Mouse (Mus musculus) midbrain, embryonic 13.5 days (tissue): ENCODE data around the gene Arhgap25. TPM values are rescaled to one million over a fixed set of nuclear protein-coding genes. Genes with fewer than 3 reads are reported as not detected.

ENCODE experiments used
- ATAC-seq: fragments of 200-750 bp; cut with Nextera tagmentation; 2 replicates; pipeline ENCODE4 v1.8.0; 2017; ENCODE audit warnings: mild to moderate bottlenecking, moderate TSS enrichment, moderate library complexity
- H3K27ac ChIP-seq: fragments of 300-500 bp; sonication (generic); 2 replicates; pipeline ENCODE4 v1.5.1; 2015; ENCODE audit warnings: inconsistent platforms, mild to moderate bottlenecking, moderate library complexity
- H3K27me3 ChIP-seq: fragments of 300-500 bp; sonication (generic); 2 replicates; pipeline ENCODE4 v1.6.1; 2015; ENCODE audit warnings: mild to moderate bottlenecking, inconsistent platforms
- H3K36me3 ChIP-seq: fragments of 300-500 bp; sonication (generic); 2 replicates; pipeline ENCODE4 v1.6.1; 2015; ENCODE audit warnings: mild to moderate bottlenecking, inconsistent platforms
- H3K4me1 ChIP-seq: fragments of 300-500 bp; sonication (generic); replicated peaks from 2 replicates; pipeline ENCODE4 v1.6.1; 2015; ENCODE audit warnings: inconsistent platforms
- H3K4me2 ChIP-seq: fragments of 300-500 bp; sonication (generic); replicated peaks from 2 replicates; pipeline ENCODE4 v1.6.1; 2015; ENCODE audit warnings: moderate library complexity, mild to moderate bottlenecking, inconsistent platforms
- H3K4me3 ChIP-seq: fragments of 300-500 bp; sonication (generic); replicated peaks from 2 replicates; pipeline ENCODE4 v1.5.1; 2015; ENCODE audit warnings: mild to moderate bottlenecking, inconsistent platforms
- H3K9ac ChIP-seq: fragments of 300-500 bp; sonication (generic); replicated peaks from 2 replicates; pipeline ENCODE4 v1.6.1; 2015; ENCODE audit warnings: mild to moderate bottlenecking, inconsistent platforms
- H3K9me3 ChIP-seq: fragments of 300-500 bp; sonication (generic); 2 replicates; pipeline ENCODE4 v1.6.1; 2016; ENCODE audit warnings: mild to moderate bottlenecking, inconsistent platforms
- WGBS: fragments of 180-500 bp; shearing (Covaris S2); methylation state at CpG from one replicate; pipeline ENCODE4 v1.1.7; 2015; 5-methylcytosine and 5-hydroxymethylcytosine counted together
- polyA plus RNA-seq: library from polyadenylated mRNA; unstranded; fragments of >200 nt; fragmentation: Nextera tagmentation; extraction: Ambion mirVana; gene quantifications from 2 replicates; pipeline ENCODE4 v1.2.1, GENCODE M21; 2015

Gene Arhgap25
- polyA plus RNA-seq, 1 experiment from 2014 or later: 1.5 TPM

DNA sequence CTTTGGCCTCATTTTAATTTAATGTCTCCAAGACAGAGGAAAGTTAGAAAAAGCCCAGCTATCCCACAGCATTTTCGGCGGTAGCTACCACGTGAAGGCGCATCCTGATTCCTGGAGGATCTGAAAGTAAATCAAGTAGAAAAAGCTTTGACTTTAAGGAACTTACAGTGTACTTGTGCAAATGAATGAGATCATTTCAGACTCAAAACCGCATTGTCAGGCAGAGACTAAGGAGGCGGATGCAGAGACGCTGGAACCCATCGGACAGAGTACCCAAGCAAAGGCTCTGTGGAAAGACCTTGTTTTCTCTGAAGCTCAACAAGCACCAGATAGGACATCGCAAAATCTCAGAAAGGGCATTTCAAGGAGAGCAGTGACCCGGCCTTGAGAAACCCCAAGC is 14.4 kb downstream of the Arhgap25 start:
- Histone ChIP-seq H3K4me1 (no peaks in the 10 kb centered on the region), H3K9me3 (no peaks in the 10 kb centered on the region), H3K27ac (no peak overlapping the region), H3K27me3 (no peaks in the 10 kb centered on the region), H3K9ac (no peak overlapping the region), H3K4me2 (no peak overlapping the region), H3K36me3 (no peaks in the 10 kb centered on the region), H3K4me3 (no peak overlapping the region)
- WGBS: 94% methylated on average over 10 of the region's 10 CpGs
- ATAC-seq: no peak

DNA sequence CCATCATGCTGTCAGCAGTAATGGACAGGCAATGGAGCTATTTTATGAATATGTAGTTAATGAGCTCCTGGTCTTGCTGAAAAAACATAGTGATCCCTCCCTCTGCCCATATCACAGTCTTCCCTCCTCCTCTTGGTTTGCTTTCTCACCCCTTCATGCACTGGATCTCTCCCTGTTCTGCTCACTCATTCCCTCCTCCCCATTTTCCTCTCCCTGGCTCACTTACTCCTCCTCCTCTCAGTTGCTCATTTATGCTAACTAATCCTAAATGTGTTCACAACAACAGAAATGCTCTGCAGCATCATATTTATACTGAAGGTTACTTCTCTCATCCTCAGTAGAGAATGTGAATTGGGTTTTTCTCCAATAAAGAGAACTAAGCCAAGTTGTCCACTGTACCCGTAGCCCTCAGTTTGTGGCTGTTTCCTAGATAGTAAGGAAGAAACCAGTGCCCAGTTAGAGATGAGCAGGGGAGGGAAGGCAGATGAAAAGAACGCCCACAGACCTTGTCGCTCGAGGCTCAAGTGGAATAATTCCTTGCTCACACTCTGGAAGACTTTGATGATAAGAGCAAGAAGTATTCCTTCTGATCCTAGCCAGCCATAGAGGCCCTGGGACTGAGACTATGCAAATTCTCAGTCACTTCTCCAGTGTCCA is 15.2 kb downstream of the Arhgap25 start:
- Histone ChIP-seq H3K4me3 (no peak overlapping the region), H3K36me3 (no peaks in the 10 kb centered on the region), H3K27ac (no peak overlapping the region), H3K27me3 (no peaks in the 10 kb centered on the region), H3K9ac (no peak overlapping the region), H3K9me3 (no peaks in the 10 kb centered on the region), H3K4me1 (no peaks in the 10 kb centered on the region), H3K4me2 (no peak overlapping the region)
- ATAC-seq: no peak
- WGBS: 91% methylated on average over 4 of the region's 4 CpGs

DNA sequence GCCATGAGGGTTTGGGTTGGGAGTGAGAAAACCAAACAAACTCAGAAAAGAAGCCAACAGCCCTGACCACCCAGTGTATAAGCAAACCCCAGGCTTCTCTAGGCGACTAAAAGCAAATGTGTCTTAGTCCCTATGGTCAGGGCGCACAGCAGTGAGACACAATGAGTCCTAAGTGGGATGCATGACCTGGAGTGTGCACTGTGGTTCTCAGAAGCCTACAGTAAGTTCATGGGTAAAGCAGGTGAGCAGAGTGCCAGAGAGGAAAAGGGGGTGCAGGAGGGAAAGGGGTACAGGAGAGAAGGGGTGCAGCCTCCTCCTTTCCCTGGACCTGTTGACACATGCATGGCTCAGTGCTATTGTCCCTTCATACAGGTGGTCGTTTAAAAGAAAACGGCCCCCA is 18.7 kb downstream of the Arhgap25 start:
- ATAC-seq: no peak
- H3K9me3 ChIP-seq: no peaks in the 10 kb centered on the region
- no peak overlapping the region for H3K4me3 ChIP-seq
- no peaks in the 10 kb centered on the region for H3K27me3 ChIP-seq
- no peaks in the 10 kb centered on the region for H3K4me1 ChIP-seq
- 77% methylated on average over 4 of the region's 4 CpGs for WGBS
- H3K9ac ChIP-seq: no peak overlapping the region
- H3K4me2 ChIP-seq: no peak overlapping the region
- H3K36me3 ChIP-seq: no peaks in the 10 kb centered on the region
- no peak overlapping the region for H3K27ac ChIP-seq

DNA sequence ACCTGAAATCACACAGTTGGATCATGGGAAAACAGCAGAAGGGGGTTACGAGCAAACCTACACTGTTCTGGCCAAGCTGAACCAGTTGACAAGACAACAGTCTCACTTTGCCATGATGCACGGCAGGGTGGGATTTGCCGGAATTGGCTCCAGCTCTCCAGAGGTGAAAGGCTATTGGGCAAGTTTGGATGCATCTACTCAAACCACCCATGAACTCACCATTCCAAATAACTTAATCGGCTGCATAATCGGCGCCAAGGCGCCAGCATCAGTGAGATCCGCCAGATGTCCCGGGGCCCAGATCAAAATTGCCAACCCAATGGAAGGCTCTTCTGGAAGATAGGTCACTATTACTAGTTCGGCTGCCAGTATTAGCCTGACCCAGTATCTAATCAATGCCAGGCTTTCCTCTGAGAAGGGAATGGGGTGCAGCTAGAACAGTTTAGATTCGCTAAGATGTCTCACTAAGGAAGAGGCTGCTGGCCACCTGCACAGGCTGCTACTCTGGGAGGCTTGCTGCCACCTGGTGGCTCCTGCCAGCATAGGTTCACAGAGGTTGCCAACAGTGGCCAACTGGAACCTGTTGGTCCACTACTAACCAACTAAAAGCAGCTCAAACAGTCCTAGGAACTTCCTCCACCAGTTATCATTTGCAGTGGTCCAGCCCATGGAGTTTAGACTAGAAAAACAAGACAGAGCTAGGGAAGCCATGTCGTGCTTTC is 19.9 kb downstream of the Arhgap25 start:
- no peak for ATAC-seq
- no peak overlapping the region for H3K27ac ChIP-seq
- no peaks in the 10 kb centered on the region for H3K36me3 ChIP-seq
- H3K4me3 ChIP-seq: no peak overlapping the region
- no peak overlapping the region for H3K9ac ChIP-seq
- H3K4me2 ChIP-seq: no peak overlapping the region
- no peaks in the 10 kb centered on the region for H3K9me3 ChIP-seq
- whole genome bisulfite sequencing: 75% methylated on average over 12 of the region's 12 CpGs
- no peaks in the 10 kb centered on the region for H3K27me3 ChIP-seq
- no peaks in the 10 kb centered on the region for H3K4me1 ChIP-seq

DNA sequence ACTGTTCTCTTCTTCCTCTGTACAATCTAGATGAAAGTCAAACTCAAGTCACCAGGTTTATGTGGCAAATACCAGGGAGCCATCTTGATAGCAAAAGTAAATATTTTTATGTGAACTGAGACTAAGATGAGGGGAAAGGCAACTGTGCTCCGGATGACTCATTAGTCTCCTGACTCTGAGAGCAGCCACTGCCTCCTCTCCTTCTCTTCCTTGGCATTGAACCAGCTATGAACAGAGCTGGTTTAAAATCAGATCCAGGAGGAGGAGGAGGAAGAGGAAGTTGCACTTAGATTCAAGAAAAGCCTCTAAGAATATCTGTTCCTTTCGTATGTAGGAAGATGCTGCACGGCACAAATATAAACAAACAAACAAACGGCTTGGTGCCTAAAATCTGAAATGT is 22.1 kb downstream of the Arhgap25 start:
- no peaks in the 10 kb centered on the region for H3K36me3 ChIP-seq
- no peak overlapping the region for H3K4me2 ChIP-seq
- no peak overlapping the region for H3K4me3 ChIP-seq
- no peaks in the 10 kb centered on the region for H3K4me1 ChIP-seq
- H3K27me3 ChIP-seq: no peaks in the 10 kb centered on the region
- no peak for ATAC-seq
- no peaks in the 10 kb centered on the region for H3K9me3 ChIP-seq
- H3K9ac ChIP-seq: no peak overlapping the region
- H3K27ac ChIP-seq: no peak overlapping the region
- 93% methylated on average over 4 of the region's 4 CpGs for WGBS

DNA sequence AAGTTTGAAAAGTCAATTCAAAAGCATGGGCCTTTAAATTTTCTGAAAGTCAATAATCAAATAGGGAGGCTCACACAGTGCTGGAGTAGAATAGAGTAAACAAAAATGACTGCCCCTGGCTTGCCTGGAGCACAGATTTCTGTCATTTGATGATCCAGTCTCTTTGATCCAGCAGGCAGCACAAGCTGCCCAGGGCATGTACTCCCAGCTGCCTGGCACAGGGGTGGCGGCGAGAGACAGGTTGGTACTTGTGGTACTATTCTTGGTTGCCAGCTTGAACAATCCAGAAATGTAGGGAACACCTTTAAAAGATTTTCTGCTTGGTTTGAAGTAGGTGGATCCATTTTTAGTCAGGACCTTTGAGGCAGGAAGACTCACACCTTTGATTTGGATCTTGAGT is 23.3 kb downstream of the Arhgap25 start:
- 92% methylated on average over 2 of the region's 2 CpGs for WGBS

DNA sequence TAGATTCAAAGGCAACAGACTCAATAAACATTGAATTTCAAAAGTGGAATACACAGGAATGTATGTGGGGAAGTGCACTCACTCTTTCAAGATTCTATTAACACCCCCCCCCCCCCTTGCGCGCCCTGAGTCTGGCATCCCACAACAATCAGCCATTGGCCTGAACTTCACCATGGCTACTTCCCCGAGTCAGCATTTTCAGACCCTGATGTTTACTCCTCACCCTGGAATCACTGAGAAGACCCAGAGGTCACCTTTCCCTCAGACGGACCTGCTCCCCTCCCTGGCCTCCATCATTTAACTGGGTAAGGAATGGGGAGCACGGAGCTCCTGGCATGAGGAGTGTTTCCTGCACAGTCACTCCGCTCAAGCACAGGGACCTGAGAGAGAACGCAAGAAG is 28.2 kb downstream of the Arhgap25 start:
- Histone ChIP-seq H3K27ac (no peak overlapping the region), H3K4me2 (no peak overlapping the region), H3K4me3 (no peak overlapping the region), H3K9ac (no peak overlapping the region), H3K36me3 (no peaks in the 10 kb centered on the region), H3K9me3 (no peaks in the 10 kb centered on the region), H3K4me1 (0 out of 2 replicates have a peak, but pooled peaks cover 4% of the 10 kb centered on the region), H3K27me3 (no peaks in the 10 kb centered on the region)
- ATAC-seq: no peak
- WGBS: 78% methylated on average over 7 of the region's 7 CpGs

More for the DNA sequence above, 23.3 kb downstream of the Arhgap25 start:
- Histone ChIP-seq H3K9ac (no peak overlapping the region), H3K27ac (no peak overlapping the region), H3K4me1 (no peaks in the 10 kb centered on the region), H3K4me3 (no peak overlapping the region), H3K27me3 (no peaks in the 10 kb centered on the region), H3K4me2 (no peak overlapping the region), H3K9me3 (no peaks in the 10 kb centered on the region), H3K36me3 (no peaks in the 10 kb centered on the region)
- no peak for ATAC-seq

DNA sequence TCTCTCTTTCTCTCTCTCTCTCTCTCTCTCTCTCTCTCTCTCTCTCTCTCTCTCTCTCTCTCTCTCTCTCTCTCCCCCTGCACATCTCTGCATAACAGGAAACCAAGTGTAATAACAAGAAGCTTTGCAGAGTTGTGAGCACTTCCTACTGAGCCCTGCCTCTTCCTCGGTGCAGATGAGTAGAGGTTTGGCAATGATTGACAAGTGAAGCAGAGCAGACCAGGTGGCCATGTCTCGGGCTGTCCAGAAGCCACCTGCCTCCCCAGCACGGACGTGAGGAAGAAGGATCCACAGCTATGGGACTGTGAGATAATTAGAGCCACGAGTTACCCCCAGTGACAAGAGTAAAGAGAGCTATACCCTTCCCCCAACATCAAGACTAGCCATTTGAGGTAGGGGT is 29.1 kb downstream of the Arhgap25 start:
- Histone ChIP-seq H3K9ac (no peak overlapping the region), H3K4me2 (no peak overlapping the region), H3K9me3 (no peaks in the 10 kb centered on the region), H3K27me3 (no peaks in the 10 kb centered on the region), H3K4me1 (0 out of 2 replicates have a peak, but pooled peaks cover 4% of the 10 kb centered on the region), H3K4me3 (no peak overlapping the region), H3K36me3 (no peaks in the 10 kb centered on the region), H3K27ac (no peak overlapping the region)
- WGBS: 60% methylated on average over 5 of the region's 5 CpGs
- no peak for ATAC-seq

DNA sequence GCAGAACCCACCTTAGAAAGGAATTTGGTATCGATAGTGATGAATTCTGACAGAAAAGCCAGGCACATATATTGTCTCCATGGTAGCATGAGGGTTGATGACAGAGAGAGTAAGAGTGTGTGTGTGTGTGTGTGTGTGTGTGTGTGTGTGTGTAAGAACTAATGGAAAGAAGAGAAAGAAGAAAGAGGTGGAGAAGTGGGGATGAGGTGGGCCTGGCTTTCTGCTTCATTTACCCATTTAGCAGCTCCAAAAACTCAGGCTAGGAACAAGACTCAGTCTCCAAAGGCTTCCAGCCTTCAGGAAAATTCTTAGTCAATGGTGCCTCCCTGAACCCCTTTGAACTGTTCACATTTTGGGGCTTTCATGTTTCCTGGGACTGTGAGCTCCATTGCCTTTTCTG is 29.5 kb downstream of the Arhgap25 start:
- no peaks in the 10 kb centered on the region for H3K27me3 ChIP-seq
- no peak for ATAC-seq
- H3K4me1 ChIP-seq: 0 out of 2 replicates have a peak, but pooled peaks cover 4% of the 10 kb centered on the region
- WGBS: 88% methylated on average over 1 of the region's 1 CpGs
- H3K4me2 ChIP-seq: no peak overlapping the region
- no peak overlapping the region for H3K4me3 ChIP-seq
- H3K9ac ChIP-seq: no peak overlapping the region
- no peaks in the 10 kb centered on the region for H3K9me3 ChIP-seq
- H3K36me3 ChIP-seq: no peaks in the 10 kb centered on the region
- no peak overlapping the region for H3K27ac ChIP-seq

DNA sequence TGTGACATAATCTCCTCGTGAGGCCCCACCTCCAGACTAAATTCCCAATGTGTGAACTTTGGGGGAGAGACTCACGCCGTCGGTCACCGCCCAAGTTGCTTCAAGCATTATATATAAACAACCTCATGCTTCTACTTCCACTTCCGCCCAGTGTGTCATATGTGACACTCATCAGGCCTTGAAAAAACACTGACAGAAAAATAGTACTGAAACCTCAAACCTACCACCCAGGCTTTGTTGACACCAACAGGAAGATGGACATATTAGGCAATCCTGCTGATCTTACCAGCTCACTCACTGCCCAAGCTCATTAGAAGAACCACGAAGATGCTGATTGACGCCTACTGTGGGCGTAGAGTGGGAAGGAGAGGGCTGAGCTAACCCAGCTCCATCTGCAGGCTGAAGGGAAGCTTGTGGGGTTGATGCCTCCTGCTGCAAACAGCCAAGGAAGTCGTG is 30.2 kb downstream of the Arhgap25 start:
- no peak overlapping the region for H3K4me3 ChIP-seq
- H3K4me2 ChIP-seq: no peak overlapping the region
- no peaks in the 10 kb centered on the region for H3K36me3 ChIP-seq
- WGBS: 72% methylated on average over 10 of the region's 10 CpGs
- H3K27me3 ChIP-seq: no peaks in the 10 kb centered on the region
- no peaks in the 10 kb centered on the region for H3K9me3 ChIP-seq
- H3K9ac ChIP-seq: no peak overlapping the region
- no peak for ATAC-seq
- no peak overlapping the region for H3K27ac ChIP-seq
- H3K4me1 ChIP-seq: 0 out of 2 replicates have a peak, but pooled peaks cover 4% of the 10 kb centered on the region

DNA sequence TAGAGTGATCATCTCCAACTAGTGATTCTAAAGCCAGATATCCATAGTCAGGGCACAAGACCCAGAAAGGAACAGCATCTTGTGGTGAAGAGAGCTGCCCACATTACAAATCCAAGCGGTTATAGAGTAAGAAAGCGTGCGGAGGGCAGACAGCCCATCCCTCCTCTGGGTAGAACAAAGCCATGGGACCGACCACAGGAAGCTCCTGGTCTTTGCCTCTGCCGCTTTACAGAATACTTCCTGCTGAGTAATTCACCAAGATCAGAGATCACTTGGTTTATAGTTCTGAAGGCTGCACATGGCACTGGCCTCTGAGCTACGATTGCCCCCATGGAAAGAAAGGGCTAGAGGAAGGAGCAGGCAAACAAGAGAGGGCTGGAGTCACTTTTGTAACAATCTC is 30.6 kb downstream of the Arhgap25 start:
- H3K36me3 ChIP-seq: no peaks in the 10 kb centered on the region
- no peak for ATAC-seq
- H3K27ac ChIP-seq: no peak overlapping the region
- no peak overlapping the region for H3K4me2 ChIP-seq
- H3K4me1 ChIP-seq: 0 out of 2 replicates have a peak, but pooled peaks cover 4% of the 10 kb centered on the region
- no peaks in the 10 kb centered on the region for H3K9me3 ChIP-seq
- WGBS: 53% methylated on average over 6 of the region's 6 CpGs
- H3K9ac ChIP-seq: no peak overlapping the region
- no peak overlapping the region for H3K4me3 ChIP-seq
- H3K27me3 ChIP-seq: no peaks in the 10 kb centered on the region

DNA sequence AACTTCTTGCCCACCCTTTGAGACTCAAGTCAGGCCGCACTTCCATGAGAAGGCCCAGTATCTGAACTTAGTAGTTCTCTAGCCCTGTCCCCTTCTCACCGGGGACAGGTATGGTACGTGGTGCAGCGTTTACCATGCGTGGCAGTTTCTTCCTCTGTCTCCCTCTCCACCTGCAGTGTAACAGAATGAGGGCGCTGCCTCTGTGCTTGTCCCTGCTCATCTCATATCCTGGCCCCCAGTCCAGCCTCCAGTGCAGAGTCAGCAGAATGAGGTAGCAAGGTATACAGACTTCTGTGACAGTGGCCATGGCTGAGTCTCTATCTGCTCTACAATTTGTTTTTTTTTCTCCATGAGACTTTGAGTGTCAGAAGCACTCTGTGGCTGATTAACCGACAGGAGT is 32.4 kb downstream of the Arhgap25 start:
- 0 out of 2 replicates have a peak, but pooled peaks cover 4% of the 10 kb centered on the region for H3K4me1 ChIP-seq
- no peaks in the 10 kb centered on the region for H3K27me3 ChIP-seq
- H3K36me3 ChIP-seq: no peaks in the 10 kb centered on the region
- no peak for ATAC-seq
- H3K4me2 ChIP-seq: no peak overlapping the region
- WGBS: 88% methylated on average over 7 of the region's 7 CpGs
- H3K27ac ChIP-seq: no peak overlapping the region
- H3K4me3 ChIP-seq: no peak overlapping the region
- H3K9me3 ChIP-seq: no peaks in the 10 kb centered on the region
- no peak overlapping the region for H3K9ac ChIP-seq
